Mouse (Mus musculus) erythroblast, embryonic 14.5 days (primary cell): Measurements from ENCODE around the gene Olfr218. TPM values are rescaled to one million over a fixed set of nuclear protein-coding genes. Genes with fewer than 3 reads are reported as not detected.
"Not testable (repeated sequence)": the region's sequence is repeated elsewhere in the genome, so short reads cannot be mapped to it uniquely, and the experiment has no call there.

Experiments used
- H3K27me3 ChIP-seq: 2 replicates; pipeline ENCODE4 v1.6.1; 2012; ENCODE audit warnings: inconsistent platforms; ENCODE audit not compliant: control insufficient read depth
- H3K36me3 ChIP-seq: 2 replicates; pipeline ENCODE4 v1.6.1; 2012; ENCODE audit warnings: mild to moderate bottlenecking, inconsistent platforms; ENCODE audit not compliant: control insufficient read depth
- H3K4me1 ChIP-seq: 2 replicates; pipeline ENCODE4 v1.6.1; 2012; ENCODE audit warnings: inconsistent platforms; ENCODE audit not compliant: control insufficient read depth
- H3K4me3 ChIP-seq: replicated peaks from 2 replicates; pipeline ENCODE3; 2012; ENCODE audit warnings: moderate library complexity, mild to moderate bottlenecking, inconsistent platforms
- H3K9me3 ChIP-seq: 2 replicates; pipeline ENCODE4 v1.6.1; 2012; ENCODE audit warnings: low read length, inconsistent platforms, mixed read lengths; ENCODE audit not compliant: control insufficient read depth
- GATA1 ChIP-seq: IDR thresholded peaks from 2 replicates; pipeline ENCODE4 v1.6.1; 2012; ENCODE audit warnings: low read length, inconsistent platforms, mixed read lengths
- TAL1 ChIP-seq: IDR thresholded peaks from 3 replicates; pipeline ENCODE4 v1.6.1; 2012; ENCODE audit warnings: low read length, inconsistent platforms, mixed read lengths
- polyA plus RNA-seq: library from polyadenylated mRNA; stranded (reverse); fragments of >175 nt; gene quantifications from 2 replicates; pipeline ENCODE4 v1.2.3, GENCODE M21; 2012

The Olfr218 gene
- not detected in 2 replicates for polyA plus RNA-seq

DNA sequence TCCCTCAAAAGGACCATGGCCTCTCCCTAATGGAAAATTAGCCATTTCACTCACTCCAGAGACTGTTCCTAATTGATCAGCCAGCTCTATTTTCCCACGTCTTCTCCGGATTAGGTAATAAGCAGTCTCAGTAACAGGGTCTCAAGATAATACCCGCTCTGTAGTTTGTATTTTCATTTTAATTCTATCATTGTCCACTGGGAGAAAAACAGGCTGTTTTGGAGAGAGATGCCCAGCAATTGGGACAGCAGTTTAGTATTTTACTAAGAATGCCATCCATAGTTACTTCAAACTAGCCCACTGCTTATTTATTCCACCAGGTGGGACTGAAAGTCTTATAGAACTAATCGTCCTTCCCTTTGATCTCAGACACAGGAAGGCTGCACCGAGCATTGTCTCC lies at the start of gene Olfr218:
Gene Olfr218, plus strand, starts transcription at position 301 of the 400 bp plus-strand sequence.
- TF ChIP-seq GATA1: no peak
- TF ChIP-seq TAL1: no peak
- no peaks in the 10 kb centered on the region for H3K27me3 ChIP-seq
- H3K4me1 ChIP-seq: no peaks in the 10 kb centered on the region
- H3K4me3 ChIP-seq: no peak within 1 kb of the TSS
- H3K36me3 ChIP-seq: no peaks in the 10 kb centered on the region
- no peaks in the 10 kb centered on the region for H3K9me3 ChIP-seq

GRCm38 (mm10) chr1:173174154-173174842 lies 23.3 kb upstream of the Olfr218 start:
- no peak overlapping the region for H3K4me3 ChIP-seq
- TF ChIP-seq TAL1: no peak
- no peak for TF ChIP-seq GATA1
- no peaks in the 10 kb centered on the region for H3K4me1 ChIP-seq
- no peaks in the 10 kb centered on the region for H3K36me3 ChIP-seq
- H3K9me3 ChIP-seq: no peaks in the 10 kb centered on the region
- no peaks in the 10 kb centered on the region for H3K27me3 ChIP-seq

DNA sequence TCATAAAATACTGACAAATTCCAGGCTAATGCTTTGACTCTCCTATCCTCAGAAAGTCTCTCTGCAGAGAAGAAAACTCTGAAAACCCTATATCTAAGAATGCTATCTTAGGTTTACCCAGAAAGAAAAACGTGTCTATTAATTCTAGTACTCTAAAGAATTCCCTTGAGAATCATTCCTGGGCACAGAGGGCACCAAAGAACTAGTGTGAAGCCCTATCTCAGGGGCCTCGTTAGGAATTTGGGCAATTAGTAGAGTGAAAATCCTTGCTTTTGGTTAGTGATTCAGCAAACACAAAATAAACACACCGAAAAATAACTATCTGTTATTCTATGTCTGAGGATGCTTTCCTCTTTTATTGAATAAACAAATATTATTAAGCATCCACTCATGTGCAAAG lies 7.1 kb upstream of the Olfr218 start, which contains the start of gene Olfr1406:
Gene Olfr1406, minus strand, starts transcription at position 101 of the 400 bp plus-strand sequence.
- Histone ChIP-seq H3K4me1 (no peaks in the 10 kb centered on the region), H3K4me3 (no peak within 1 kb of the TSS), H3K36me3 (no peaks in the 10 kb centered on the region), H3K27me3 (no peaks in the 10 kb centered on the region), H3K9me3 (no peaks in the 10 kb centered on the region)
- no peak for TF ChIP-seq GATA1
- no peak for TF ChIP-seq TAL1

DNA sequence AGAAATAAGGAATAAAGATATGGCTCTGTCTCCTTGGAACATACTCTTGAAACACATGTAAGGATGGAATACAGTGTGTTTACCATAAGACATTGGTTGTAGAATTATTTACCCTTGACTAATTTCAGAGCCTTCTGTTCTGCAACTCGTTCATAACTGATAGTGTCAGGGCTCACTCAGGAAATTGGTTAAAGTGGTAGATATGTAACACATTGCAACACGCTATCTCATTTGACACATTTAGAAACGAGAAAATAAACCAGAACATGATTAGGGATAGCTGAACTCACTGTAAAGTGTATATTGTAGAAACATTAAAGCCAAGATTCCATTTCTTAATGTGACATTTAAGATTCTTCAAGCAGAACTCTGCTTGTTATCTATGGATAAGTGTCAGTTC lies 5.5 kb upstream of the Olfr218 start:
- Histone ChIP-seq H3K27me3 (no peaks in the 10 kb centered on the region), H3K9me3 (no peaks in the 10 kb centered on the region), H3K4me1 (no peaks in the 10 kb centered on the region), H3K4me3 (no peak overlapping the region), H3K36me3 (no peaks in the 10 kb centered on the region)
- no peak for TF ChIP-seq GATA1
- no peak for TF ChIP-seq TAL1

DNA sequence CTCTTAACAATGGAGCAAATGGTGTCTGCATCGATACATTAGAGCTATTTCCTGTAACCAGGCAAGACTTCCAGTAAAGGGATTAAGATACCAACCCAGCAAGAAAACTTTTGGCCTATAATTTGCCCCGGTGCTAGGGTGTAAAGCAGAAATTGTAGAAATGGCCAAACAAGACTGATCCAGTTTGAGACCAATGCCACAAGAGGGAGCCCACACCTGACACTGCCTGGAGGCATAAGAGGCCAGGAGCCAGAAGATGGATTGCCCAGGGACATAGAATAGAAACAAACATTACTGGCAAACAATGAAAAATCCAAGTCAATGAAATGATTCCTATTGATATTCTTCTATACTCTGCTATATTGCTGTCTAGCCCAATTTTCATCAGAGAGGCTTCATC lies 1.2 kb upstream of the Olfr218 start:
- no peaks in the 10 kb centered on the region for H3K27me3 ChIP-seq
- no peak for TF ChIP-seq GATA1
- no peak for TF ChIP-seq TAL1
- H3K36me3 ChIP-seq: no peaks in the 10 kb centered on the region

DNA sequence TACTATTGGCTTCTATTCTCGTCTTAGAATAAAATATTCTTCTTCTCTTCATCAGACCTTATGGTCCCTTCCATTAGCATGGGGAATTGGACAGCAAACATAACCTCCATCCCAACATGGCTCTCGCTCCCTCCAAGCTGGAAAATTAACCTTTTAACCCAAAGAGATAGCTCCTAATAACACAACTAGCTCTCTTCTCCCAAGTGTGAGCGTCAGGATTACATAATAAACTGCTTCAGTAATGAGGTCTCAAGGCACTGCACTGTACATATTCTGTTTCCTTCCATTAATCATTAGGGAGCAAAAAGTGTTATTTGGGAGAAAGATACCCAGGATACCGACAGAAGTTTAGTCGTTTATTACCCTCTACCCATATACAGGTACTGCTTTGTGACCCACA lies 14.5 kb downstream of the Olfr218 start, which contains the start of gene Olfr1404:
Gene Olfr1404, plus strand, starts transcription at position 301 of the 400 bp plus-strand sequence.
- H3K9me3 ChIP-seq: no peaks in the 10 kb centered on the region; the same call in 1 of the 2 replicates
- no peaks in the 10 kb centered on the region for H3K36me3 ChIP-seq
- TF ChIP-seq GATA1 (no peak), TAL1 (no peak)
- no peaks in the 10 kb centered on the region for H3K27me3 ChIP-seq
- no peak within 1 kb of the TSS for H3K4me3 ChIP-seq
- no peaks in the 10 kb centered on the region for H3K4me1 ChIP-seq

More for the DNA sequence above, 1.2 kb upstream of the Olfr218 start:
- Histone ChIP-seq H3K4me3 (no peak overlapping the region), H3K4me1 (no peaks in the 10 kb centered on the region), H3K9me3 (no peaks in the 10 kb centered on the region)

DNA sequence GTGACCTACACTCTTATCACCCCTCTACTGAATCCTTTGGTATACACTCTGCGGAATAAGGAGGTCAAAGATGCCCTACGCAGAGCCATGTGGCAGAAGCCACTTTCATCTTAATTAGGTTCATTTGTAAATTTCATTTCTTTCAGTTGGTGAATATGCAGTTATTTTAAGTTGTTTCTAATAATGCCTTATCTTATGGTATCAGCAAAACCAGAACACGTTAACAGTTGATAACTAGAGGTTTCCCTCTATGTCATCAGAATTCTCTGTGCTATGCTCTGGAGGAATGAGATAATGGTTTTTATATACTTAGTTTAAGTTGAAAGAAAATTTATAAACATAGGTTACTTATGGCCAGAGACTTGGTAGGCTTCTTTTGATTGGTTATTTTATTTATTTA lies 18.9 kb downstream of the Olfr218 start:
- no peaks in the 10 kb centered on the region for H3K4me1 ChIP-seq
- no peaks in the 10 kb centered on the region for H3K36me3 ChIP-seq
- no peaks in the 10 kb centered on the region for H3K9me3 ChIP-seq
- no peaks in the 10 kb centered on the region for H3K27me3 ChIP-seq
- TF ChIP-seq TAL1 (no peak), GATA1 (no peak)
- H3K4me3 ChIP-seq: no peak overlapping the region

DNA sequence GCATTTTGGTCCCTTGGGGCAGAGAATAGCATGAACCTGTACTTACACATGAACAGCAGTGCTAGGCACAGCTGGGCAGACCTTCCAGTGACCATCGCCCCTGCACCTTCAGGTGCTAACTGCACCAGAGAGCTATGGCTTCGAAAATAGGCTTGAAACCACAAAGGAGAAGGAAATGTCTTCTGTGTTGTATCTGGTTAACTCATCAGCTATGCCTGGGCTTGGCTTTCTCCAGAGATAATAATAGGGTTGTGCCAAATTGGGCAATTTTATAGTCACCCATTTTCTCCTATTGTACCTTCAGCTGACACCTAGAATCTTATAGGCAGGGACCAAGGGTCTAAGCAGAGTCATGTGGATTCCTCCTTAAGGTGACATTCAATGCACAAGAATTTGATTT lies 29.5 kb downstream of the Olfr218 start, which contains the start of gene Fcer1a:
Gene Fcer1a, minus strand, starts transcription at position 134 of the 400 bp plus-strand sequence.
- no peaks in the 10 kb centered on the region for H3K4me1 ChIP-seq
- H3K4me3 ChIP-seq: no peak within 1 kb of the TSS
- TF ChIP-seq TAL1 (no peak), GATA1 (no peak)
- no peaks in the 10 kb centered on the region for H3K9me3 ChIP-seq
- H3K27me3 ChIP-seq: no peaks in the 10 kb centered on the region
- no peaks in the 10 kb centered on the region for H3K36me3 ChIP-seq

- not testable (repeated sequence) for H3K4me1 ChIP-seq, H3K4me3 ChIP-seq, H3K36me3 ChIP-seq, H3K9me3 ChIP-seq, H3K27me3 ChIP-seq
Observed at GRCm38 (mm10) chr1:173237004-173237403, 39.4 kb downstream of the Olfr218 start.
